Mouse (Mus musculus) mammary gland, adult 2 months (tissue): ENCODE measurements around the gene Phf13. TPM values are rescaled to one million over a fixed set of nuclear protein-coding genes. Genes with fewer than 3 reads are reported as not detected.

Experiments
- polyA plus RNA-seq: library from polyadenylated mRNA; depleted of rRNA; stranded (reverse); fragments of >200 nt; gene quantifications from 2 replicates; pipeline ENCODE4 v1.2.3, GENCODE M21; 2012; ENCODE audit warnings: low replicate concordance; rRNA removed

Phf13 gene
- polyA plus RNA-seq: 8.7 and 13.2 TPM in 2 replicates

DNA sequence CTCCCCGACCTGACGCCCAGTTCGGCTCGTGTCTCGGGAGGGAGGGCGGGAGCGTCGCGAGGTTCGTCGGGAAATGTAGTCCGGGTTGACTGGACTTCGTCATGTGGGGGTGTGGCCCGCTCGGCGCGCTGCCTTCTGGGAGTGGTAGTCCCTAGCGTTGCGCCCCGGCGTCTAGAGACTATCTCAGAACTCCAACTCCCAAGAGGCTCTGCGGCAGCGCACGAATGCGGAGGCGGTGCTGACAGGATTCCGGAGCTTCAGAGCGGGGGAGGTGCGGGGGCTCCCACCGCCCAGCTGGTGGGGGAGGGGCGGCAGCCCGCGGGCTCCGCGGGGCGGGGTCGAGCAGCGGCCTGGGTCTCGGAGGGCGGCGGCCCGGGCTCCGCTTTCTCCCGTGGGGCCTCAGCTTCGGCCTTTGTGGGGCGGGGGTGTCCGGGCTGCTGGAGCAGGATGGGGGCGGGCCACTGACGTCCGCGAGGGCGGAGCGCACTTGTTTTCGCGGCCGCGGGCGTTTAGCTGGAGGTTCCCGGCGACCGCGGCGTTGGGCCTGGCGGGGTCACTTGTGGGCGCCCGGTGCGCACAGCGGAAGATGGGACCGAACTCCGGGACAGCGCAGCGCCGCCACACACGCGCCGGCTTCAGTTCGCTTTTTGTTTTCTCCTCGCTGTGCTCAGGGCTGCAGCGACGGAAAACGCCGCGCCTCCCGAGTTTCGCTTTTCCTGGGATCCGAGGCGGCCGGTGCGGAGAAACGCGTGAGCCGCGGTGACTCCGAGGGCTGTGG lies at the start of gene Phf13:
Gene Phf13 (minus strand): TSS at position 86 of the 778 bp plus-strand sequence.

DNA sequence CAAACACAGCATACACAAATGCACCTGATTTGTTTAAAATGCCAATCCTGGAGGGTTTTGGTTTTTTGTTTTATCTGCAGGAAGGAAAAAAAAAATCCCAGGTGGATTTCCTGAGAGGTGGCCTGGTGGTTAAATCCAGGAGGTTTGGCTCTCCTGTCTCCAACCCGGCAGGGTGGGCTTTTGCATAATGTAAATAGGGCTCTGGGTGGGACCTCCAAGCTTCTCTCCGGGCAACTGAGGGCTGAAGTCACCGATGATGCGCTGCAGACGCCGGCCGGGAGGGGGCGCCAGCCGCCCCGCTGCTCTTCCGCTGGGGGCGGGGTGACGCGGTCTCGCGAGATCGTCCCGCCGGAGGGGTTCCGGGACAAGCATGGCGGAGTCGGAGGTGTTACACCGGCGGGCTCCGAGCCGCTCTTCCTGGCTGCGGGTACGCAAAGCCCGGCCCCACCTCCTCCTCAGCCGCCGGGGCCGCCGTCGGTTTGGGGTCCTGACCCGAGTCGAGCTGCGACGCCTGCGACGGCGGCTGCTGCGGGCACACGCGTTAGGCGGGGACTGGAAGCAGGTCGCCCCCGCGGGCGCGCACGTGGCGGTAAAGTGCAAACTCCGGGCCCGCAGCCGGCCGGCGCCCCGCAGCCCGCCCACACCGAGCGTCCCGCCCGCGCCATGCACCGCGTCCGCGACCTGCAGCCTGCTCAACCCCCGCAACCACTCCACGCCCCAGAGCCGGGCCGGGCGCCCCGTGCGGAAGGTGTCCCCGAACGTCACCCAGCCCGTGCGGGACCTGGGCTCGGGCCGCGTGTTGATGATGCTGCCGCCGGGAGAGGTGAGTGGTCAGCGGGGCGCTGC lies 43.1 kb upstream of the Phf13 start, which contains the start of gene Nol9:
Gene Nol9 (plus strand): TSS at position 337 of the 846 bp plus-strand sequence.

DNA sequence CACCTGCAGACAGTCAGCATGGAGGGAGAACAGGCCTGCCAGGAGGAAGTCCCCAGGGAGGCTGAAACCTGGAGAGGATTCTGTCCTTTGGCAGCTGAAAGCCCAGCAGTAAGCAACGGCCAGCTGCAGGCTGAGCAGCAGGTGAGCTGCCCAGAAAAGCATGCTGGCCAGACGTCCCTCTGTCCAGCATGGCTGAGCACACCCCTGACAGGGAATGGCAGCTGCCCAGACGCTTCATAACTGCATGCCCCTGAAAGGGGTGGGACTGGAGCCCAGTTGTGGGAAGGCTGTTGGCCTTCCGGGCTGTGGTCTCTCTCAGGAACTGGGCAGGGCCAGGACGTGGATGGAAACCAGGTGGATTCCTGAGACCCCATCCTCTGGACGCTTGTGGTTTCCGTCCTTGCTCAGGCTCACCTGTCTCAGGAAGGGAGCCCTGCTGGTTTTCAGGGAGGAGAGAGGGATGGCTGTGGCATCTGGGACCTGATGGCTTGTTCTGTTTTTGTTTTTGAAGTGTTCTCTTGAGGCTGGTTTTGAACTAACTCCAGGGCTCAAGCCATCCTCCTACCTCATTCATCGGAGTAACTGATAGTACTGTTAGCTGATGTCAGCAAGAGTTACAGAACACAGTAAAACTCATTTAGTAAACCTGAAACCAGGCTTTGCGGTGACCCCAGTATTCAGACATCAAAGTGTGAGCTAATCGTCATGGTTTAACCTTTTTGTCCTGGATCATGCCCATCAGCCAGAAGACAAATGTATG lies 42.3 kb upstream of the Phf13 start, which contains the start of gene Tas1r1:
Gene Tas1r1 (minus strand): TSS at position 344 of the 760 bp plus-strand sequence.

DNA sequence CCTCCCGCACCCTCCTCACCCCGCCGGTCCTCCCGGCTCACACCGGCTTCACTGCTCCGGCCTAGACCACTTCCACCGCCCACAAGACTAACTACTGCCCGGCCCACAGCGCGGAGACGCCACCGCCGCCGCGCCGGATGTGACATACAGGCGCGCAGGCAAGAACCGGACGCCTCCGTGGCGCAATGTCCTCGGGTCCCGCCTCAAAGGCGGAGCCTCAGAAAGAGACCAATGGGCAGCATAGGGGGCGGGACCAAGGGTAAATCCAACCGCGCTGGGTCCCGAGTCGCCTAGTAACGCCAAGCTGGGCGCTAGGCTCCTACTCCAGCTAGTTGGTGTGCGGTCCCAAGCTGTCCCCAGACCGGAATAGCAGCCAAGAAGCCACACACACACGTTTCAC lies 31.5 kb upstream of the Phf13 start, which contains the start of gene Zbtb48:
Gene Zbtb48 (minus strand): TSS at position 148 of the 400 bp plus-strand sequence.

DNA sequence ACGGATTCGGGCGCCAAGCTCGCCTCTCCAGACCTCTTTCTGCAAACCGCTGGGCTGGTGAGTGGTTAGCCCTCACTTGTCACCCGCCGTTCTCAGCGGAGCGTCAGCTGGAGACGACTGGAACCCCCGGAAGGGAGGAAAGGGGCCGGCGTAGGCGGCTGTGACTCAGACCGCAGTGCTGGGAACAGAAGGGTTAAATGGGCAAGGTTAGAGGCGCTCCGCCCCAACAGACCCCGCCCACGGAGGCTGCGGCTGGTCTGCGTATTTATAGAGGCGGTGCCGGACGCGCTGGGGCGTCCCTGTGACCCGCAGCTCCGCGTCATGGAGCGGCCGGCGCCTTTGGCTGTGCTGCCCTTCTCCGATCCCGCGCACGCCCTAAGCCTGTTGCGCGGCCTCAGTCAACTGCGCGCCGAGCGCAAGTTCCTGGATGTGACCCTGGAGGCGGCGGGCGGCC lies 12.6 kb upstream of the Phf13 start, which contains the start of gene Klhl21:
Gene Klhl21 (plus strand): TSS at position 182 of the 454 bp plus-strand sequence.

DNA sequence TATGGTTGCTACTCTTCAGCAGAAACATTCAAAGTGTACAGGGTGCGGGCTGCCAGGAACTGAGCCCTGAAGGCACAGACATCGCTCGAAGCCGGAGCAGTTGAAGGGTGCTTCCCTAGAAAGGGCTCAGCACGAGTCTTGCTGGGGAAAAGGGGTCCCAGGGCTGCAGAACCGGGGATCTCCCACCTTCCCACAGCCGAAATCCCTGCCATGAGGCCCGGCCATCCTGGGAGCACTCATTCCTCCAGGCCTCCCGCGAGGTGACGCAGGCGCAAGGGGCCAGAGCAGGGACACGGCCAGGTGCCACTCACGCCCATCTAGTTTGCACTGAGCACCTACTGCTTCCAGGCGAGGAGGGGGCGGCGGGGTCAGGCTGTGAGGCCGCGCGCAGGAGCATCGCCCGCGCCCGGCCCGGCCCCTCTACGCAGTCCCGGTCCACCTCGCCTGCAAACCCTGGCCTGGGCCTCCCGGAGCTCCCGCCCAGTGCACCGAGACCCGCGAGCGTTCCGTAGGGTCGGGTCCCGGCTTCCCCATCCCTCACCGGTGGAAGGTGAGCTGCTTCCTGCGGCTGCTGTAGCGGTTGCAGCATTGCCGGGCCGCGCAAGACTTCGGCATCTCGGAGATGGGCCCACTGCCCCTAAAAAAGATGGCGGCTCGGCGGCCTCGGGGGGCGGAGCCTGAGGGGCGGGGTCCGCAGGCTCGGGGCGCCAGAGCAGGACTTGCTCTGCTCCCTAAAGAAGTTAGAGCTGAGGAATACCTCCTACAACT lies 7.5 kb downstream of the Phf13 start, which contains the start of gene Thap3:
Gene Thap3 (minus strand): TSS at position 656 of the 768 bp plus-strand sequence.

Other genes with a start within 250 kb of the Phf13 start
- gene Camta1, start 134.4 kb downstream of the Phf13 start, polyA plus RNA-seq: 7.6 and 10.7 TPM in 2 replicates
- gene Dnajc11, start 62.6 kb downstream of the Phf13 start, polyA plus RNA-seq: 44.0 and 49.1 TPM in 2 replicates
- 57.3 and 88.5 TPM in 2 replicates for gene Thap3, start 7.3 kb downstream of the Phf13 start, polyA plus RNA-seq
- 32.3 and 50.8 TPM in 2 replicates for gene Klhl21, start 12.5 kb upstream of the Phf13 start, polyA plus RNA-seq
- 10.8 and 17.5 TPM in 2 replicates for gene Zbtb48, start 31.4 kb upstream of the Phf13 start, polyA plus RNA-seq
- gene Tas1r1, start 42.3 kb upstream of the Phf13 start, polyA plus RNA-seq: 0.07 and 0.59 TPM in 2 replicates
- 21.4 and 28.0 TPM in 2 replicates for gene Nol9, start 43.1 kb upstream of the Phf13 start, polyA plus RNA-seq
- 36.3 and 49.8 TPM in 2 replicates for gene Plekhg5, start 76.2 kb upstream of the Phf13 start, polyA plus RNA-seq
- 22.6 and 29.2 TPM in 2 replicates for gene Tnfrsf25, start 119.7 kb upstream of the Phf13 start, polyA plus RNA-seq
- gene Espn, start 156.1 kb upstream of the Phf13 start, polyA plus RNA-seq: 2.4 and 6.5 TPM in 2 replicates
- gene Hes2, start 162.6 kb upstream of the Phf13 start, polyA plus RNA-seq: 0.19 and 0.22 TPM in 2 replicates
- 19.6 and 21.3 TPM in 2 replicates for gene Acot7, start 181.9 kb upstream of the Phf13 start, polyA plus RNA-seq